Mouse (Mus musculus): ENCODE data around the gene Glcci1. TPM values are rescaled to one million over a fixed set of nuclear protein-coding genes. Genes with fewer than 3 reads are reported as not detected.

The Glcci1 gene
- polyA plus RNA-seq, 1 experiment from 2014 or later, result 14.1 TPM

DNA sequence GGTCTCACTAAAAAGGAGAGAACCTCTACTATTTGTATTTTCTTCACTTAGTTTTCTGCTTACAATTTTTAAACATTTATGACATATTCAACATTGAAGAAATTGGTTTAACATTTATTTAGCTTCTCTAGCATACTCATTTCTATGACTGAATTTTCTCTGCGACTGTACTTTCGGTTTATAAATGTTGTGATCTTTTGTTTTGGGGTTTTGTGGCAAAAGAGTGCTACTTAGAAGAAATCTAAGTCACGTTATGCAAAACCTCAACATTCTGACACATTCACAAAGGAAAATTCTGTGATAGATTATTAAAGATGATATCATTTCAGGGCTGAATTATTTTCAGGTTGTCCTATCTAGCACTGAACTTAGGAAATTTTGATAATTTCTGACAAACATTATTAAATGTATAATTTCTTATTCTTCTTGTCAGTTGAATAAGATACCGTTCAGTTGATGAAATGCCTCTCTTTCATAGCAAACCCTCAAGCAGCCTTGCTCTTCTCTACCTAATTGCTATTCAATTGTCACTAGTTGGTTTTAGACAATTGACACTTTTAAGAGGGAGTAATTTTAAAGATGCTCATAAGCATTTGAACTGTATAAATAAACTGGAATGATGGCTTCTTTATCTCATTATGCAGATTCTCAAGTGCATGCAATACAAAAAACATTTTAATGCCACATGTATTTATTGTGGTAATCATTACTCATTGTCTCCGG, 47.6 kb downstream of the Glcci1 start:
- Histone ChIP-seq H3K9ac (replicated peaks; ENCODE audit: low read length) (no peak overlapping the region), H3K36me3 (ENCODE audit: control insufficient read depth, insufficient read depth, low read length) (peaks cover 8% of the 10 kb centered on the region; the same call in 1 of the 2 replicates), H3K4me3 (replicated peaks; ENCODE audit: low read depth, low read length) (no peak overlapping the region), H3K27ac (replicated peaks; ENCODE audit: low read depth, low read length) (no peak overlapping the region), H3K4me1 (ENCODE audit: control insufficient read depth, insufficient read depth, low read length) (no peaks in the 10 kb centered on the region), H3K4me2 (ENCODE audit: low read length) (no peak overlapping the region), H3K27me3 (ENCODE audit: control insufficient read depth, insufficient read depth, low read length) (no peaks in the 10 kb centered on the region), H3K9me3 (ENCODE audit: control insufficient read depth, low read length) (no peaks in the 10 kb centered on the region)
- ATAC-seq (ENCODE audit: low FRiP score, low TSS enrichment) (no peak), DNase-seq (no peak)
- WGBS, result 91% methylated on average over 5 of the region's 5 CpGs

DNA sequence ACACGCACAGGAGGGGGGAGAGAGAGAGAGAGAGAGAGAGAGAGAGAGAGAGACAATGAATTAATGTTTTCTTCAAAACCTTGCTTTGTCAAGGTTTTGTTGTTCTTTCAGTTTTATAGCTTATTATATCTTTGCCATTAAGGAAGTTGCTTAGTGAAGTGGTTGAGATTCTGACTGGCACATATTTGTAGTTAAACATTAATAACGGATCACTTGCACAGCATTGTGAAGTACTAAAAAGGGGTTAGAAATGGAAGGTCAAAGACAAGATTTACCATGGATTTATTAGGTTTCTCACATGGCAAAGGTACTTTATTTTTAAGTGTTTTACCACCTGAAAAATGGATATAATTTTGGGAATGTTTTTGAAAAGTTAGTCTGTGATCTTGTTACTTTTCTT, 51.3 kb downstream of the Glcci1 start:
- no peak for ATAC-seq (ENCODE audit: low FRiP score, low TSS enrichment)
- H3K9me3 ChIP-seq (ENCODE audit: control insufficient read depth, low read length), result no peaks in the 10 kb centered on the region
- H3K36me3 ChIP-seq (ENCODE audit: control insufficient read depth, insufficient read depth, low read length), result peaks cover 8% of the 10 kb centered on the region; the same call in 1 of the 2 replicates
- H3K27ac ChIP-seq (replicated peaks; ENCODE audit: low read depth, low read length), result no peak overlapping the region
- no peak overlapping the region for H3K4me3 ChIP-seq (replicated peaks; ENCODE audit: low read depth, low read length)
- no peak for DNase-seq
- no peaks in the 10 kb centered on the region for H3K27me3 ChIP-seq (ENCODE audit: control insufficient read depth, insufficient read depth, low read length)
- no peaks in the 10 kb centered on the region for H3K4me1 ChIP-seq (ENCODE audit: control insufficient read depth, insufficient read depth, low read length)
- no peak overlapping the region for H3K4me2 ChIP-seq (ENCODE audit: low read length)
- no peak overlapping the region for H3K9ac ChIP-seq (replicated peaks; ENCODE audit: low read length)
- WGBS, result 97% methylated on average over 2 of the region's 2 CpGs

DNA sequence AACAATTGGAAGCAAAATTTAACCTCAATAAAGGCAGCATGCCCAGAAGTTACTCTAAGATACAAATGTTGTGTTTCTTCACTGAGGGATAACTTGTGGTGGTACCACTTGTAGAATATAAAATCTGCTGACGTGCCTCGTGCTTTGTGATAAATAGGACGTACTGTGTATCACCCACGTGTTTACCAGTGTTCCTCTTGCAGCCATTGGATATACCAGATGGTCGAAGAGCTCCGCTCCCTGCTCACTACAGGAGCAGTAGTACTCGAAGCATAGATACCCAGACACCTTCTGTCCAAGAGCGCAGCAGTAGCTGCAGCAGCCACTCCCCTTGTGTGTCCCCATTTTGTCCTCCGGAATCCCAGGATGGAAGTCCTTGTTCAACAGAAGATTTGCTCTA, 73.0 kb downstream of the Glcci1 start:
- Histone ChIP-seq H3K4me3 (replicated peaks; ENCODE audit: low read depth, low read length) (no peak overlapping the region), H3K9ac (replicated peaks; ENCODE audit: low read length) (no peak overlapping the region), H3K4me2 (ENCODE audit: low read length) (no peak overlapping the region), H3K4me1 (ENCODE audit: control insufficient read depth, insufficient read depth, low read length) (no peaks in the 10 kb centered on the region), H3K9me3 (ENCODE audit: control insufficient read depth, low read length) (no peaks in the 10 kb centered on the region), H3K27me3 (ENCODE audit: control insufficient read depth, insufficient read depth, low read length) (no peaks in the 10 kb centered on the region), H3K36me3 (ENCODE audit: control insufficient read depth, insufficient read depth, low read length) (0 out of 2 replicates have a peak, but pooled peaks cover 5% of the 10 kb centered on the region), H3K27ac (replicated peaks; ENCODE audit: low read depth, low read length) (no peak overlapping the region)
- ATAC-seq (ENCODE audit: low FRiP score, low TSS enrichment) (no peak), DNase-seq (no peak)
- 96% methylated on average over 9 of the region's 9 CpGs for WGBS

DNA sequence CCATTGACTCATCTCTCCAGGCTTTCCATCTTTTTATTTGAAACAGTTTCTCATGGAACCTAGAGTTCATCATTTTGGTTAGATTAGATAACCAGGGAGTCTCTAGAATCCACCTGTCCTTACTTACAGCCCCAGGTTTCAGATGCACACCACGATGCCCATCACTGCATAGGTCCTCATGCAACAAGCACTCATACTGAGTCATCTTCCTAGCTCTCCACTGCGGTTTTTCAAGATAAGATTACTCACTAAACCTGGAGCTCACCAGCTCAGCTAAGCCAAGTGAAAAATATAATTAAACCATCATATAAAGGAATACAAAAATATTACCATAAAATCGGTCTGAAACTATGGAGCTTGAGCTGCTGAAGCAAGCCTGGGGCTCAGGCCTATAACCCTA, 74.5 kb downstream of the Glcci1 start:
- Histone ChIP-seq H3K9me3 (ENCODE audit: control insufficient read depth, low read length) (no peaks in the 10 kb centered on the region), H3K9ac (replicated peaks; ENCODE audit: low read length) (no peak overlapping the region), H3K4me1 (ENCODE audit: control insufficient read depth, insufficient read depth, low read length) (no peaks in the 10 kb centered on the region), H3K4me2 (ENCODE audit: low read length) (no peak overlapping the region), H3K4me3 (replicated peaks; ENCODE audit: low read depth, low read length) (no peak overlapping the region), H3K36me3 (ENCODE audit: control insufficient read depth, insufficient read depth, low read length) (0 out of 2 replicates have a peak, but pooled peaks cover 5% of the 10 kb centered on the region), H3K27ac (replicated peaks; ENCODE audit: low read depth, low read length) (no peak overlapping the region), H3K27me3 (ENCODE audit: control insufficient read depth, insufficient read depth, low read length) (no peaks in the 10 kb centered on the region)
- DNase-seq (no peak), ATAC-seq (ENCODE audit: low FRiP score, low TSS enrichment) (no peak)
- 94% methylated on average over 3 of the region's 3 CpGs for WGBS

DNA sequence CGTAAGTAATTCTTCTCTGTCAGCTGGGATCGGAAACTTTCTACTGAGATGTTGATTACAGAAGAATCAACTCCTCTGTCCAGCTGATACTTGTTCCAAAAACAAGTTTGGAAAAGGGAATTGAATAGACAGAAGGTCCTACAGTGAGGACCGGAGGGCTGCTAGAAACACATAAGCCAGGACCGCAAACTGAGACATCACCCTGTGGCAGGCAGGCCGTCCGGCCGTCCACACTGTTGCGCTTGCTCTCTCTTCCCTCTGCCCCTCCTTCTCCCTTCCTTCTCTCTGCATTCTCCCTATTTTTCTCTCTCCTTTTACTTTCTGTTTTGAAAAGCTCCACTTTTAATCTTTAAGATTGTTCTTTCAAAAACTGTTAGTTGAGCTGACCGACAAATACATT, 82.3 kb downstream of the Glcci1 start:
- no peak overlapping the region for H3K4me2 ChIP-seq (ENCODE audit: low read length)
- no peak overlapping the region for H3K27ac ChIP-seq (replicated peaks; ENCODE audit: low read depth, low read length)
- ATAC-seq (ENCODE audit: low FRiP score, low TSS enrichment), result no peak
- H3K36me3 ChIP-seq (ENCODE audit: control insufficient read depth, insufficient read depth, low read length), result peaks cover 13% of the 10 kb centered on the region; the same call in 1 of the 2 replicates
- no peak for DNase-seq
- no peak overlapping the region for H3K9ac ChIP-seq (replicated peaks; ENCODE audit: low read length)
- WGBS, result 79% methylated on average over 9 of the region's 9 CpGs
- H3K4me3 ChIP-seq (replicated peaks; ENCODE audit: low read depth, low read length), result no peak overlapping the region
- no peaks in the 10 kb centered on the region for H3K4me1 ChIP-seq (ENCODE audit: control insufficient read depth, insufficient read depth, low read length)
- no peaks in the 10 kb centered on the region for H3K9me3 ChIP-seq (ENCODE audit: control insufficient read depth, low read length)
- no peaks in the 10 kb centered on the region for H3K27me3 ChIP-seq (ENCODE audit: control insufficient read depth, insufficient read depth, low read length)

DNA sequence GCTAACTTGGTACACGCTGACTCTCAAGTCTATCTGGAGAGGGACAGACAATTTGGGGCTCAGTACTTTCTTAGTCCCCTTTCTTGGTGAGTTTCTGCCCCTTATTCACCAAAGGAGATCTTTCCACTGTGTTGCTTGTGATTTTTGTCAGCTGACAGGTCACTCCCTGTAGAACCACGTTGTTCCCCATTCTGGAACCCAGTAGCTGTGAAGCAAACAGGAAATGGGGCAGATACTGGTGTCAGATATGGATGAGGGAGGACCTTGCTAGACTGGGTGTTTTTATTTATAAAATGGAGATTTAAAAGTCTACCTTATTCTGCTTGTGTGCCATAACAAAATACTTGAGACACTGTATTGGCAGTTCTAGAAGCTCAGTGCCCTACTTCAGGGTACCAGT, 108.0 kb downstream of the Glcci1 start:
- no peak overlapping the region for H3K27ac ChIP-seq (replicated peaks; ENCODE audit: low read depth, low read length)
- H3K9me3 ChIP-seq (ENCODE audit: control insufficient read depth, low read length), result no peaks in the 10 kb centered on the region
- H3K27me3 ChIP-seq (ENCODE audit: control insufficient read depth, insufficient read depth, low read length), result no peaks in the 10 kb centered on the region
- ATAC-seq (ENCODE audit: low FRiP score, low TSS enrichment), result no peak
- H3K9ac ChIP-seq (replicated peaks; ENCODE audit: low read length), result no peak overlapping the region
- H3K4me2 ChIP-seq (ENCODE audit: low read length), result no peak overlapping the region
- no peak for DNase-seq
- no peaks in the 10 kb centered on the region for H3K36me3 ChIP-seq (ENCODE audit: control insufficient read depth, insufficient read depth, low read length)
- 80% methylated on average over 2 of the region's 2 CpGs for WGBS
- H3K4me1 ChIP-seq (ENCODE audit: control insufficient read depth, insufficient read depth, low read length), result no peaks in the 10 kb centered on the region
- H3K4me3 ChIP-seq (replicated peaks; ENCODE audit: low read depth, low read length), result no peak overlapping the region

DNA sequence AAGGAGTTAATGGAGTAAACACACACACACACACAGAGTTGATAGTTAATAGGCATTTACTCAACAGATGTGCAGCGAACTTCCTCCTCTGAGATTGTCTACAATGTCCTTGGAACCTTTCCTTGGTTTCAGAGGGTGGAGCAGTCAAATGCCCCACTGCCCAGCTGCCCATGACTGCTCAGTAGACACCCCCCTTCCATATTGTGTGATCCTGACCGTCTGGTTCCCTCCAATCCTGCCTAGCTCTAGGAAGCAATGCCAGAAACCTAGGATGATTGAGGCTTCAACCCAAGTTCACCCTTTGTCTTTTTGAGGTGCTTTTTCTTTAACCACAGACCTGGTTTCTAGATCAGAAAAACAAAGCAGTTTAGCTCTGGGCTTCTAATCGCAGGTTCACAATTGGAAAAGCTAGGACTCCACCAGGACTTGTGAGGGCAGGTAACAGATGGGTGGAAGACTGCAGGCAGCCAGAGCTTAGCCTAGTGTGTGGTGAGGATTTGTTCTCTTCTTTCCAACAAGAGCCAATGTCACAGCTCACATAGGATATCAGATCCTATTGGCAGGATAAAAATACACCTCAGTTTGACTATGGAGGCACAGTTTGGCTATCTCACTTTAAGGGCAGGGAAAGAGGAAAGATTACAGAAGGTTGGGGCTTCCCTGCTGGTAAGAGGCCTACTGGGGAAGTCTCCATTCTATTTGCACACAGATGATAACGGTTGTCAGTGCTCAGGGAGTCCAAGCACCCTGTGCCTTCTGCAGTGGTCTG, 110.4 kb downstream of the Glcci1 start:
- Histone ChIP-seq H3K9me3 (ENCODE audit: control insufficient read depth, low read length) (no peaks in the 10 kb centered on the region), H3K4me2 (ENCODE audit: low read length) (no peak overlapping the region), H3K4me3 (replicated peaks; ENCODE audit: low read depth, low read length) (no peak overlapping the region), H3K36me3 (ENCODE audit: control insufficient read depth, insufficient read depth, low read length) (no peaks in the 10 kb centered on the region), H3K27ac (replicated peaks; ENCODE audit: low read depth, low read length) (no peak overlapping the region), H3K4me1 (ENCODE audit: control insufficient read depth, insufficient read depth, low read length) (no peaks in the 10 kb centered on the region), H3K27me3 (ENCODE audit: control insufficient read depth, insufficient read depth, low read length) (no peaks in the 10 kb centered on the region), H3K9ac (replicated peaks; ENCODE audit: low read length) (no peak overlapping the region)
- no peak for ATAC-seq (ENCODE audit: low FRiP score, low TSS enrichment)
- WGBS, result 84% methylated on average over 4 of the region's 4 CpGs
- DNase-seq, result no peak

DNA sequence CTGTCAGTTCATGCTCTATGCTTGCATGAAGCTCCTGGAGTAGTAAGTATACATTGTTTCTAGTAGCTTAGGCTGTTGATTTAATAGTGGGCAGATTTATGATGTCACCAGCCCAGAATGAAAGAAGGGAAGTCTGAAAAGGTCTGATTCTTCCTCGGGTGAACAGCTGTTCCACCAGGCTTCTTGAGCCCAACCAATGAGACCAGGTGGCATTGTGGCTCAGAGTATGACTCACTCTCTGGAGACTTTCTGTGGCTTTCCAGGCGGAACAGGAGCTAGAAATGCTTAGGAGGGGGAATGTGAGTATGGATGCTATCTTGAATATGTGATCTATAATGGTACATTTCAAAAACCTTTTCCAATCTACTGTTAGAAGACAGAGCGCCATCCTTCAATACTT, 113.6 kb downstream of the Glcci1 start:
- Histone ChIP-seq H3K36me3 (ENCODE audit: control insufficient read depth, insufficient read depth, low read length) (no peaks in the 10 kb centered on the region), H3K27ac (replicated peaks; ENCODE audit: low read depth, low read length) (no peak overlapping the region), H3K4me3 (replicated peaks; ENCODE audit: low read depth, low read length) (no peak overlapping the region), H3K9ac (replicated peaks; ENCODE audit: low read length) (no peak overlapping the region), H3K4me2 (ENCODE audit: low read length) (no peak overlapping the region), H3K27me3 (ENCODE audit: control insufficient read depth, insufficient read depth, low read length) (no peaks in the 10 kb centered on the region), H3K4me1 (ENCODE audit: control insufficient read depth, insufficient read depth, low read length) (no peaks in the 10 kb centered on the region), H3K9me3 (ENCODE audit: control insufficient read depth, low read length) (no peaks in the 10 kb centered on the region)
- WGBS, result 85% methylated on average over 3 of the region's 3 CpGs
- no peak for ATAC-seq (ENCODE audit: low FRiP score, low TSS enrichment)
- no peak for DNase-seq

DNA sequence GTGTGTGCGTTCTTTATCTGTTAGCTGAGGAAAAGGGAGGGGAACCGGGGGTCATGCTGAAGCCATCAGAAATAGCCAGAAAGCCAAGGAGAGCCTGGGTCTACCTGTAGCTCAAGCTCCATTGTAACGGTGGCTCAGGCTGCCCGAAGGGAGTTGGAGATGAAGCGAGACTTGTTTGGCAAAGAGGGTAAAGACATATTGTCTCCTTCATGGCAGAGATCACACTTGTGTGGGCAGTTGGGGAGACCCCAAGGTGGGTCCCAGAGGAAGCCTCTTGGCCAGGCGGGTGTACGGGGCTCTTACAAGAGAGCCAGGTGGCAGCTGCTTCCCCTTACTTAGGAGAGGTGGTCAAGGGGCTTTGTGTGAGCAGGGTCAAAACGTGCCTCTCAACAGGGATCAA, 118.8 kb downstream of the Glcci1 start:
- Histone ChIP-seq H3K27ac (replicated peaks; ENCODE audit: low read depth, low read length) (no peak overlapping the region), H3K4me2 (ENCODE audit: low read length) (no peak overlapping the region)
- 94% methylated on average over 8 of the region's 8 CpGs for WGBS

More for the DNA sequence above, 118.8 kb downstream of the Glcci1 start:
- ATAC-seq (ENCODE audit: low FRiP score, low TSS enrichment) (no peak), DNase-seq (no peak)
- no peaks in the 10 kb centered on the region for H3K9me3 ChIP-seq (ENCODE audit: control insufficient read depth, low read length)
- H3K36me3 ChIP-seq (ENCODE audit: control insufficient read depth, insufficient read depth, low read length), result no peaks in the 10 kb centered on the region
- H3K9ac ChIP-seq (replicated peaks; ENCODE audit: low read length), result no peak overlapping the region
- H3K4me1 ChIP-seq (ENCODE audit: control insufficient read depth, insufficient read depth, low read length), result no peaks in the 10 kb centered on the region
- H3K27me3 ChIP-seq (ENCODE audit: control insufficient read depth, insufficient read depth, low read length), result no peaks in the 10 kb centered on the region
- H3K4me3 ChIP-seq (replicated peaks; ENCODE audit: low read depth, low read length), result no peak overlapping the region

Data from midbrain, embryonic 14.5 days (tissue).